Mouse (Mus musculus) olfactory bulb, adult 2 months (tissue): ENCODE results near the gene Tpd52l1.

Experiments used
- CTCF ChIP-seq: fragments of 200-500 bp; IDR thresholded peaks from 2 replicates; pipeline ENCODE4 v1.5.1; 2012; ENCODE audit warnings: low read depth, mild to moderate bottlenecking, low read length, moderate library complexity; ENCODE audit not compliant: insufficient read depth
- POLR2A ChIP-seq: fragments of 200-500 bp; IDR thresholded peaks from 2 replicates; pipeline ENCODE4 v1.6.1; 2012; ENCODE audit warnings: mild to moderate bottlenecking, low read depth, low read length, moderate library complexity; ENCODE audit not compliant: insufficient read depth

DNA sequence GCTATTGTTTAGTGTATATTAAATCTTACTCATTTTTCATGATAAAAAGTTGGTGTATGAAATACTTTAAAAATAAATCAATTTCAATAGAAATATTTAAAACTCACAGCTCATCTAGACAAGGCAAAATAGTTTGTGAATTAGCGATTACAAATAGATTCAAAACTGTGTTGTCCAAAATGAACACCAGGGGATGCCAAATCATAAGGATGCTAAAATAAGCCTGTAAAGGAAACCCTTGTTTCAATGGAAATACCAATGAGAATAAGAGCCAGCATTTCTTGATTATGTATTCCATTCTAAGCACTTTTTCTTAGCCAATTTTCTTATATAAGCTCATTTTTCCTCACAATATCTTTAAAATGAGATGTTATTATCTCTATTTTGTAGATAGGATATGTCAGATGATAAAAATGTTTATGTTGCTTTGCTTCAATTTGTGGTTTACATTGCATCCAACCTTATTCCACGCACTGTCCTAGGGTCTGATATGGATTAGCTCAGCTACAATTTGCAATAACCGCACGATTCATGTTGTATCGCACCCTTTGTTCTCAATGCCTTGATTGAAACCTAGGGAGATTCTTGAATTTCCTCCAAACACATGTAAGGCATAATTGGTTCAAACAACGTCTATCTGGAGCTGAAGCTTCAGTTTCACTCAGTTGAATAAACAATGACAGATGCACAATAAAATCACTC lies 20.2 kb upstream of the Tpd52l1 start:
- no peak for TF ChIP-seq CTCF
- TF ChIP-seq POLR2A, result no peak
